Mouse (Mus musculus): ENCODE measurements around the gene Ldhd. TPM values are rescaled to one million over a fixed set of nuclear protein-coding genes. Genes with fewer than 3 reads are reported as not detected.

Gene Ldhd
- polyA plus RNA-seq (2015; fragmentation: Illumina TruSeq; extraction: RNeasy Lipid Tissue Mini Kit (QIAGEN cat#74804); ENCODE audit: insufficient read depth, low replicate concordance) = 0.84 TPM

GRCm38 (mm10) chr8:111630105-111630521 lies at the start of gene Ldhd:
TSS of gene Ldhd (minus strand) at chr8:111630374.

DNA sequence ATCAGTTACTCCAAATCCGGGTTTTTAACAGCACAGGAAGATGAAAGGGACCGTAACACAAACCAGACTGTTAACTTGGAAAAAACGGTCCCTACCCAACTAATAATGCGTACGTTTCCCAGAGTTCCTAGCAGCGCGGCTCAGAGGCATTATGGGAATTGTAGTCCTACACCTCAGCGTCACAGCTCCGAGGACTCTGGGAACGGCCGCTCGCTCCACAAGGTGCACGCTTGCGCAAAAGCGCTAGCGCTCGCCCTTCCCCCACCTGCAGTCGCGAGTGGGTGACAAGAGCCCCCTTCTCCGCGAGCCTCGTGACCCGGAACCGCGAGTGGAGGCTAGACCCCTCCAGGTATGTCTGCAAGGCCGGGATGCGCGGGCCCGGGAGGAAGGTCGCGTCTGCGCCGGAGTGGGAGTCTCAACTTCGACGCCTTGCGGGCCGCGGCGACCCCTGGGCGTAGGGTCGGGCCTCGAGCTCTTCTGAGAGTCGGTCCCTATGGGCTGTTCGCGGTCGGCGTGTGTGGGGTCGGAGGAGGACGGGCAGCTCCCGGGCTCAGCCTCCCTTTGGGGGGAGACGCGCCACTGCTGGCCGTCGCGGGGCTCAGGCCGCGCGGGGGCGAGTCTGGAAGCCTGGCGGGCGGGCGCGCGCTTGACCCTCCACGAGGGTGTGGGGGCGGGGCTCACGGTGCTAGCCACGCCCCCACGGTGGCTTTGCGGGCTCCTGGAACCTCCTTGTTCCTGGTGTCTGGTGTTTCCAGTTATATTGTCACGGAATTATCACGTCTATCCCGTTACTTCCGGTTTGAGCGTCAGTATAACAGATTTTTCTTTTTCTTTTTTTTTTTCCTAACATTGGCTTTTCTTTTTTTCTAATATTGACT lies 13.3 kb upstream of the Ldhd start, which contains the start of gene Zfp1:
Zfp1 (plus strand) TSS at position 138 of the 878 bp plus-strand sequence.

Other genes starting within 250 kb of the Ldhd start
- not detected for gene Fa2h, start 236.6 kb downstream of the Ldhd start, polyA plus RNA-seq (2015; fragmentation: Illumina TruSeq; extraction: RNeasy Lipid Tissue Mini Kit (QIAGEN cat#74804); ENCODE audit: insufficient read depth, low replicate concordance)
- gene Wdr59, start 108.3 kb downstream of the Ldhd start, polyA plus RNA-seq (2015; fragmentation: Illumina TruSeq; extraction: RNeasy Lipid Tissue Mini Kit (QIAGEN cat#74804); ENCODE audit: insufficient read depth, low replicate concordance) = 8.2 TPM
- 51.8 TPM for gene Znrf1, start 94.3 kb downstream of the Ldhd start, polyA plus RNA-seq (2015; fragmentation: Illumina TruSeq; extraction: RNeasy Lipid Tissue Mini Kit (QIAGEN cat#74804); ENCODE audit: insufficient read depth, low replicate concordance)
- 28.5 TPM for gene Zfp1, start 13.0 kb upstream of the Ldhd start, polyA plus RNA-seq (2015; fragmentation: Illumina TruSeq; extraction: RNeasy Lipid Tissue Mini Kit (QIAGEN cat#74804); ENCODE audit: insufficient read depth, low replicate concordance)
- 5.2 TPM for gene Ctrb1, start 60.6 kb upstream of the Ldhd start, polyA plus RNA-seq (2015; fragmentation: Illumina TruSeq; extraction: RNeasy Lipid Tissue Mini Kit (QIAGEN cat#74804); ENCODE audit: insufficient read depth, low replicate concordance)
- gene Bcar1, start 113.4 kb upstream of the Ldhd start, polyA plus RNA-seq (2015; fragmentation: Illumina TruSeq; extraction: RNeasy Lipid Tissue Mini Kit (QIAGEN cat#74804); ENCODE audit: insufficient read depth, low replicate concordance) = 2.6 TPM
- gene Cfdp1, start 223.9 kb upstream of the Ldhd start, polyA plus RNA-seq (2015; fragmentation: Illumina TruSeq; extraction: RNeasy Lipid Tissue Mini Kit (QIAGEN cat#74804); ENCODE audit: insufficient read depth, low replicate concordance) = 127 TPM
- 8.0 TPM for gene Tmem170, start 246.4 kb upstream of the Ldhd start, polyA plus RNA-seq (2015; fragmentation: Illumina TruSeq; extraction: RNeasy Lipid Tissue Mini Kit (QIAGEN cat#74804); ENCODE audit: insufficient read depth, low replicate concordance)